Mouse (Mus musculus): ENCODE measurements around the gene Dlk1.

Gene Dlk1

DNA sequence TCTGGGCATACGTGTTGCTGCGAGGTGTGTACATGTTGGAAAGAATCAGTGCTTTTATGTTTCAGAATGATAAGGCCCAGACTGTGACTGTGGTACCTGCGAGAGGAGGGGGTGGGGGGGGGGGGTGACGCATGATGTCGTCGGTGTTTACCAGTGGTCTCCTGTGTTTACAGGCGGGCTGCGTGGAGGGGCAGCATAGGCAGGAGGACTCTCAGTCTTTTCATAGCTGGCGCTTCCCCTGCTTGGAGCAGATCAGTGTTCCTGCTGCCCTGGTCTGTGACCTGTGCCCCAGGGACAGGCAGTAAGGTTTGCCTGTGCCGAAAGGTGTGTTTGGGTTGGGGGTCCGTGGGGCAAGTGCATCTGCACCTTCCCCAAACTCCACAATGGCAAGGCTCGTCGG lies at the start of gene Dlk1:
Dlk1 (plus strand) TSS at position 232 of the 400 bp plus-strand sequence.
- no peak for DNase-seq (ENCODE audit: extremely low spot score)

DNA sequence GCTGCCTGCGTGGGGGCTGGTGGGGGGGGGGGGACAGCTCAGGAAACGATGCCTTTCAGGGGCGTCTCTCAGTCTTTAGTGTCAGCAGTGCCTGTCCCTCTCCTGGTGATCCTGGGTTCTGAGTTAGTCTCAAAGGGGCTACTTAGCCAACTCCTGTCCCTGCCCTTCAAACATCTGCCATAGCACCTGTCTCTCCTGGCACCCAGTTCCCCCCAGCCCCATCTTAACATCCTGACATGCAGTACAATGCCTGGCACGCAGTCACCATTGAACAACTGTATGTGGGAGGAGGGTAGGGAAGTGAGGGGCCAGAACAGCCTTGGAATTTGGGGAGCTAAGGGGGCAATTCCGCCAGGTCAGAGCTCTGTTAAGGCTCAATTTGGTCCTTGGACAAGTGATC lies 49.7 kb upstream of the Dlk1 start:
- DNase-seq (ENCODE audit: extremely low spot score) = no peak

DNA sequence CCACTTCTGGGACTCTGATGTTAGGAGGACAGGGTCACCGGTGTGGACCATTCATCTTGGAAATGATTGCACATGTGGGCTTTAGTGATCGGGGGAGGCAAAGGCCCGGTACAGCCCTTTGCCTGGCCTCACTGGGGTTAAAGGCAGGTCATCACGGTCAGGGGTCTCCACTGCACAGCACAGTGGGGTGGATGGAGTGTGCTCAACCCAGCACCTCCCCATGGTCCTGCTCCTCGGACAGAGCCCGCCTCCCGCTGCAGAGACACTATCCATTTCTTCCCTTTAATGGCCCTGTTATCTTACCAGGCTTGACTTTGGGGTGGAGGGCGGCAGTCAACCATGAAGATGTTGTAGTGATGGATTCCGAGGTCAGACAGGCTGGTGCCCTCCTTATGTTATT lies 48.9 kb upstream of the Dlk1 start:
- DNase-seq (ENCODE audit: extremely low spot score) = peak; percentile 69

DNA sequence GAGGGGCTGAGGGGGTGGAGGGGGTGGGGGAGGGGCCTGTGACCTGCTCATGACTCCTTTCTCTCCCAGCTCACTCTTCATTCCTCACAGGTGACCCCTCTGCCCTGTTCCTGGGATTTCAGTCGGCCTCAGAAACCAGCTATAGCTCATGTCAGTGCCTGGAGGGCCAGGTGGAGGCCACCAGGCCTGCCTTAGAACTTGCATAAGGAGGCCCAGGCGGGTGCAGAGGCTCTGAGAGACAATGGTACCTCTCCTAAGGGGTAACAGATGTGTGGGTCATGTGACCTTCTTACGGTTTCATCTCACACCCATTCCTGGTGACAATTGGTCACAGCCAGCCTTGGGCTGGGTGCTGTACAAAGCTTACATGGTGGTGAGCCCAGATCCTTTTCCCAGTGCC lies 46.6 kb upstream of the Dlk1 start:
- DNase-seq (ENCODE audit: extremely low spot score) = no peak

DNA sequence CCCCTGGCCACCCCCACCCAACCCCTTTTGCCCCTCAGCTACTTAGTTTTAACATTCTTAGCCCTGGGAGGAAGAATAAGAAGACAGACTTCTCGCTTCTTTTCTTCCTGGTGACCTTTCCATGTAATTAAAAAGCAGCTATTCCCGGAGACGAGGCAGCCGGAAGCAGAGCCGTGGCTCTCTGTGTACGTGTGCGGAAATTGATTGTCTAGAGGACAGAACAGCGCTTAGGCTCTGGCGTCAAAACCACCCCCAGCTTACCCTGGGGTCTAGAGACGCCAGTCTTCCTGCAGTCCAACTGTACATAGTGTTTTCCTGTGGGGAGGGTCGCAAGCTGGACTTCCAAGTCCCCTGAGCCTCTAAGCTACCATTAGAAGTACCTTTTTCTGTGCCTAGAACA lies 41.9 kb upstream of the Dlk1 start:
- no peak for DNase-seq (ENCODE audit: extremely low spot score)

DNA sequence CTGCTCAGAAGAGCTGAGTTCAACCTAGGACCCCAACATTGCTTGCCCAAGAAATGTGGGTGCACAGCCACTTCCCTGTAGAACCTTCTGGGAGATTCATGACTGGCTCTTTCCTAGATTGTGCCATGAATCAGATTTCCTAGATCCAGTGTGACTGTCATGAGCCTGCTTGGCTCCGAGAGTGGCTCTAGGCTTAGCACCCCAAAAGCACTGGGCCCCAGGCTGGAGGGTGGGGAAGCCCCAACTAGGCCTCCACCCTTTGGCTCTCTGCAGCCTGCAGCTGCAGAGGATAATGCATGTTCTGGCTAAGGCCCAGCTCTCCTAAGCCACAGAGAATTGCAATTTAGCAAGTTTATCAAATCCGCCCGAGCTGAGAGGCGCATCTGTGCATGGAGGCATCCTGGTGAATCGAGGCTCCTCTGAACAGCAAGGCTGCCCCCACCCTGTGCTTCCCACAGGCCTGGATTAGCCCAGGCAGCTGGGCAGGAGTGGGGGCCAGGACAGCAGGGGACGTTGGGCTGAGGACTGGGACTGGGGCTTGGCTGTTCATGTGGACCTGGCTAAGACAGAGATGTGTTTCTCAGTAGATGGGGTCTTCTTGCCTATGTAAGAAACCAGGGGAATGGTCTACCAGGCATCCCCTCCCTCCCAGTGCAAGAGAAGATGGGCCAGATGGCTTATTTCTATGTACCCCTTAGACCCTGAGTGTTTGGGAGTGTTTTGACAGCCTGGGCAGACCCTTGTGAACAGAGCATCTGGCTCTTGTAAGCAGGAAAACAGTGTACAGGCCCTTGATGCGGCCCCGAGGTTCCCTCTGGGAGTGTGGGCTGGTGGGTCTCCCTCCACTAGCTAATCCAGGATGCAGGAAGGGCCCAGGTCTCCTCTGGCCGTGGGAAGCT lies 41.2 kb upstream of the Dlk1 start:
- DNase-seq (ENCODE audit: extremely low spot score) = no peak

DNA sequence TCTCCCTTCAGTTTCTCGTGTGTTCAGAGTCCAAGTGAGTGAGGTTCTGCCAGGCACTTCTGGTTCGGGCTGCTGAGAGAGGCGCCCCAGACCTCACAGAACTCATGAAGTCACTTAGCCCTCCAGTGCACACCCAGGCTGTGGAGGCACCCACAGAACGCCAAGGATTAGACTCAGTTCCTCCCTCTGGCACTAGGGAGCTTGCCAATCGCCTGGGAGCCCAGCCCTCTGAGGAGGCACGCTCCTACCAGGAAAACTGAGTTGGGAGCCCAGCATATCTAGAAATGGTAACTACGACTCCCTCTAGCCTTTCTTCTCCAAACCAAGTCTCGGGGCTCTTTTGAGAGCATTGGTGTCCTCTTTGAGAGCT lies 40.6 kb upstream of the Dlk1 start:
- no peak for DNase-seq (ENCODE audit: extremely low spot score)

DNA sequence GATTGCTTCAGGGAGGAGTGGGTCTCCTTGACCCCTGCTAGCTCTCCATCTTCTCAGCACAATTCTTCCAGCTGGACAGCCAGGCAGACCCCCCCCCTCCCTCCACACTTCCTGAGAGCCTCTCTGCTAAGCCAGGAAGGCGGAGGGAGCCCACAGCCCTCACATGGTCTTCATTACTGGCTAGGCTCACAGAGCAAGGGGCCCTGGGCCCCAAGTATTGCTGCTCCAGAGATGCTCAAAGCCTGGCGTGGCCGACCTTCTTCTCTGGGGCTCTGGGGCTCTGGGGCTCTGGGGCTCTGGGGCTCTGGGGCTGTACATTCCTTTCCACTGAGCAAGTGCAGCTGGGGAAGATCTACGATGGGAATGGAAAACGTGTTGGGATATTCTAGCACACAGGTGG lies 39.9 kb upstream of the Dlk1 start:
- DNase-seq (ENCODE audit: extremely low spot score) = peak; percentile 54

DNA sequence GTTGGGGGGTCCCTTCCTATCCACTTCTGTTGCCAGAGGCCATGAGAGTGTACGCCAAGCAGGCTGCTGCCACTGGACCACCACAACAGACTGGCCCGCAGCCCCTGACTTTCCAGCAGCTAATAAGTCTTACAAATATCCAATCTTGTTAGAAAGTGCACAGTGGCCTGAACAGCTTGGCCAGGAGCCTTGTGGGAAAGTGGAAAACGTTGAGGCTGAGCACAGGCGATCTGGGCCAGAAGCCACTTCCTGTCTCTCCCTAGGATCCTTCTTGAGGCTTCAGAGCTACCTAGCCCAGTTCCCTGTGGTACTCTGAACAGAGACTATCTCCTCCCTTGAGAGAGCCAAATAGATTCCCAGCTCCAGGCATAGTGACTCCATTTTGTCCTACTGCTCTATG lies 39.3 kb upstream of the Dlk1 start:
- DNase-seq (ENCODE audit: extremely low spot score) = no peak

DNA sequence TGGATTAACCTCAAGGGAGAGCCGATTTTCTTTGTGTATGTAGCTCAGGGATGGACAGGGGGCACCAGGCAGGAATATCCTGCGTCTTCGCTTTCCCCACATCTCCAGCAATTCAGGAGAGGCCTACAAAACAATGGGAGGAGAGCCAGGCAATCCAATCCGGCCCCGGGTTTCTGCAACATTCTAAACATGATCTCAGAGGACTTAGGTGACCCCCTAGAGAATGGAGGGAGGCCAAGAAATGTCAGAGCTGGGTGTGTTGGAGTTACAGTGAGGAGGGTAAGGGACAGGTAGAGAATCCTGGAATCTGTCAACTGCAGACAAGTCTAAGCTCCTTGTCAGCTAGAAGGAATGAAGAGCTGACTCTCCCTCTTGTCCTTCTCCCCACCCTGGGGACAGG lies 35.9 kb upstream of the Dlk1 start:
- no peak for DNase-seq (ENCODE audit: extremely low spot score)

DNA sequence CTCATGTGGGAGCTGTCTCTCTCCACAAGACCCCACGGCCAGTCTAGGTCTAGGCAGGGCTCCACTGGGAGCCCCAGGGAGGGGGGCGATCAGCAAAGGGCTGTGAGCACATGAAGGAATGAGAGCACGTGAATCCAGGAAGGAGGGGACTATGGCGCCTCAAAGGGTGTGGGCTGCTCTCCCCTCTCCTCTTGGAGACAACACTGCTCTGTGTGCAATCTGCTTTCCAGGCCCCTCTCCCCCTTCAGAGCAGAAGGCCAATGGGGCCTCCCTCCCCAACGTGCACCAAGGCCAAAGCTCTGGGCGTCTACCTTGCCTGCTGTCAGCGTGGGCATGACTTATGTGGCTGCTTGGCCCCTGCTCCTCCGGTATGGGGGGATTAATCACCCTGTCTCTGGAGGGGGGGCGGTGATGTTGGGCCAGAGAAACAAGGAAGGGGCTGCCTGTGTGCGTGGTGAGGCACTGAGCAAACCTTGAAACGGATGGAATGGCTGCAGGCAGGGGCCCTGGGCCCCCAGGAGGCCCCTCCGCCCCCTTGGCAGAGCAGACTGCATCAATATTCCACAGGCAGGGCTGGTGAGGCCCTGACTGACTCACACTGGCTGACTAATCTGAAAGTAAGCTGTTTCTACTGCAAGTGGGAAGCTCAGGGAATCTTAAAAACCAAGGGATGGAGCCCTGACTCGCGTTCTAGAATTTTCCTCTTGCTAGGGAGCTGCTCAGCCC lies 35.0 kb upstream of the Dlk1 start:
- peak; percentile 58 for DNase-seq (ENCODE audit: extremely low spot score)

DNA sequence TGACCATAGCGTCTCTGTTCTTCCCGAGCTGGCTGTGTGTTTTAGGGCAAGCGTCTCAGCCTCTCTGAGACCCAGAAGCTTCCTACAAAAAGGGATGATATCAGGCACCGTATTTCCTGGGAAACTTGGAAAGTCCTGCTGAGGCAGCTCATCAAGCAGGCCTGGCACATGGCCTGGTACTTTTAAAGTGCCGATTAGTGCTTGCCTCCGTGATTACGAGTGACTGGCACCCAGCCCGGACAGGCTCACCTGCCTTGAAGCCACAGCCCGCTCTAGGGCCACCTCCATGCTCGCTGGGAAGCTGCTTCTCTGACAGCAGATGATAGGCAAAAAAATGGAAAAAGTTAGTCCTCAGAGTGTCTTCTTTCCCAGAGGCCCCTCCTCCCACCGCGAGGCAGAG lies 32.6 kb upstream of the Dlk1 start:
- no peak for DNase-seq (ENCODE audit: extremely low spot score)

DNA sequence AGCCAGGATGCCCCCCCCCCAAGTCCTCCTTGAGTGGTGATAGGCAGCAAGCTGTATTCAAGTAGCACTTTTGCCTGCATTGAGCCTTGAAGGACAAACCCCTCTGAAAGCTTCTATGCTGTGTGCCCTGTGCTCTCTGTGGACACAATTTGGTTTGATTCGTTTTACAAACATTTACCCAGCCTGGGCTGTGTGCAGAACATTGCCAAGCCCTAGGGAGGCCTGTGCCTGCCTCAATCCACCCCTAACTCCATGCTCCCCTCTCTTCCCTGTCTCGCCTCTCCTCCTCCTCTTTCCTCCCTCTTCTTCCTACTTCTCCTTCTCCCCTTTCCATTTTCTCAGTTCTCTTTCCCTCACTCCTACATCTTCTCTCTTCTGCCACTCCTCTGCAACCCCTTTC lies 29.5 kb upstream of the Dlk1 start:
- DNase-seq (ENCODE audit: extremely low spot score) = no peak

DNA sequence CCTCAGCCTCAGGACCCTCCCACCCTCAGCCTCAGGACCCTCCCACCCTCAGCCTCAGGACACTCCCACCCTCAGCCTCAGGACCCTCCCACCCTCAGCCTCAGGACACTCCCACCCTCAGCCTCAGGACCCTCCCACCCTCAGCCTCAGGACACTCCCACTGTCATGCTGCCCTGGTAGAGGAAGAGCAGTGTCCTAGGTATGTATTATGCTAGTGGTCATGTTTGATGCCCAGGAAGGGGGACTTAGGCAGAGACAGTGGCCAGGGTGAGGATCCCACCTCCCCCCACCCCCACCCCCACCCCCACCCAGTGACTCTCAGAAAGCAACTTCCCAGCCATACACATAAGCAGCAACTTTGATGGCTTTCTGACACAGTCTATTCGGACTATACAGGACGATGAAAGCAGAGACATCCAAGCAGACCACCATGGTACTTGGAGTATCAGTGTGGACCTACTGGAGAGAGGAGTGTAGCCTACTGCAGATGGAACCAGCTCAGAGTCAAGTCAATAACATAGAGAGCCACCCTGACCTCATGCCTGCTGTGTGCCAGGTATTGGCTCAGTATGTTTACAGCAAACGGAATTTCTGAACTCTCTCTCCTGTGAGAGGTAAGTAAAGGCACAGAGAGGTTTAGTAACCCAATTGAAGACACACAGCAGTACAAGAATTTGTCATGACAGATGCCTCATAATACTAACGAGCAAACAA lies 28.8 kb upstream of the Dlk1 start:
- no peak for DNase-seq (ENCODE audit: extremely low spot score)

DNA sequence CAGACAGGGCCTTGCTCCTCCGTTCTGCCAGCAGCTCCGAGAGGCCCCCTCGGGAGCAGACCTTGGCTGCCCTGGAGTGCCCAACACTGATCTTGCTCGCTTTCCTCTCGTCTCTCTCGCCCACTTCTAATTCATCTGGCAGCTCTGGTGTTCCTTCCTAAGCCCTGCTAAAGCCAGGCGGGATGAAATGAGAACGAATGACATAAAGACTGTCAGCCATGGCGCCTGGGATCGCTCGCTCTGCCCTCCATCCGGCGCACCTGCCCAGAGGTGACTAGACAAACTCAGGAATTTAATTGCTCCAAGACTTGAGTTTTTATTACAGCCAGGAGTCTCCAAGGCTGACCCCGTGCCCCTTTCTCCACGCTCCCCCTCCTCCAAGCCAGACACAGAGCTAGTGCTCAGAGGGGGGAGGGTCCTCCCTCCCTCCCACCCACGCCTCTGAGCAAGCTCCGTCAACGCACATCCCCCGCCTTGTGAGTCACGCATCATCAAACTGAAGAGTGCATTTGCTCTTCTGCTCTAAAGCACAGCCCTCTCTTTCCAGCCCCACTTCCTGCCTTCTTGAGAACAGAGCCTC lies 27.8 kb upstream of the Dlk1 start:
- DNase-seq (ENCODE audit: extremely low spot score) = no peak

DNA sequence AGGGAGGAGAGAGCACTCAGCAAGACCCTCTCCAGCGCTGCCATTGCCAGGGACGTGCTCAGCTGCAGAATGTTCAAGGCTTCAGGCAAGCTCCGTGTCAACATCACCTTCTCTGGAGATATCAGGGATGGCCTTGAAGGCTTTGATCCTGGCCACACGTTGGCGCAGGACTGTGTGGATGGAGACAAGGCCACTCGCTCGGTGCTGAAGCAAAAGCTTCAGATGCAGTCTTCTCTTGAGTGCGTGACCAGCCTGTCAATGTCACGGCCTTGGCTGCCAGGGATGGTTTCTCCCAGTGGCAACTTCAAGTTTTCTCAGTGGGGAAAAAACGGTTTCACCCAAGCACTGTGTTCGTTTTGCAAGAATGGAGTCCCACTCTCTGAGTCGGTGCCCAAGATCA lies 26.6 kb upstream of the Dlk1 start:
- DNase-seq (ENCODE audit: extremely low spot score) = no peak

DNA sequence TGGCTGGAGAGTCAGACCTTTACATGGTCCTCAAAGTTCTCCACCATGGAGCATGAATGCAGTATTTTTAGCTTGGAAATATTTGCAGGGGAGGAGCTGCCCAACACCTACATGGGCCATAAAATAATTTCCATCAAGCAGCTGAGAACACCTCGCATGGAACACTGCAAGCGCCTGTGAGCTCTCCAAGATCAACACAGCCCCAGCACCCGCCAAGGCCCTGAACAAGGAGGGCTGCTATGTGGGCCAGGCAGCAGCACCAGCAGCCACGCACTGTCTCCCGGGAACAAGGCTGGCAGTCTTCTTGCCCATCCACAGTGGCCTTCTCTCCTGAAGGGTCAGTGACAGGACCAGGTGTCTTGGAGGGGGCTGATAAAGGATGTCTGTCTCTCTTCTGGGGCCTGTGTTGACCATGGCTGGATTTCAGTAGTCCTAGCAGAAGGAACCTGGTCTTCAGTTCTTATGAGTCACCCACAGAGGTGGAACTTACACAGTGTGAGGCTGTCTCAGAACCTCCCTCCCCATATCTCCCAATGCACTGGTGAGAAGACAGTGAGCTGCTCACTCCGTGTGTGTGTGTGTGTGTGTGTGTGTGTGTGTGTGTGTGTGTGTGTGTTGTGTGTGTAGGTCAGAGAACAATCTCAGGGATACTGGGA lies 20.0 kb upstream of the Dlk1 start:
- no peak for DNase-seq (ENCODE audit: extremely low spot score)

DNA sequence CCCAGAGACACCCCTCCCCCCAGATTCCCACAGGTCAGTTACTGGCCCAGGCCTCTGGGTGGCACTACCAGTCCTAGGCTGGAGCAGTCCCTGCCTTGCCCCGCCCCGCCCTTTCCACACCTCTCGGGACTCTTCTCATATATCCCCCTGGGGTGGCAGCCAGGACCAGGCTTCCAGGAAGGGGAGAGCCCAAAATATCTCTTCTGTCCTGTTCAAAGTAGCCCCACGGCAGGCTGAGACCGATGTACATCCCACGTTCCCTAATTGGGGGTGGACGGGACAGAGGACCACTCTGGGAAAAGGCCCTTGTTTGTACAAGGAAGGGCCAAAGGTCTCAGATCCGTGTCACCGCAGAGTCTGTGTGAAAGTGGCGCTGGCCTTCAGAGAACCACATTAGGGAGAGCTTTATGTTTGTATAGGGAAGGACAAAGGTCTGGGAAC lies 16.2 kb upstream of the Dlk1 start:
- DNase-seq (ENCODE audit: extremely low spot score) = peak; percentile 86

DNA sequence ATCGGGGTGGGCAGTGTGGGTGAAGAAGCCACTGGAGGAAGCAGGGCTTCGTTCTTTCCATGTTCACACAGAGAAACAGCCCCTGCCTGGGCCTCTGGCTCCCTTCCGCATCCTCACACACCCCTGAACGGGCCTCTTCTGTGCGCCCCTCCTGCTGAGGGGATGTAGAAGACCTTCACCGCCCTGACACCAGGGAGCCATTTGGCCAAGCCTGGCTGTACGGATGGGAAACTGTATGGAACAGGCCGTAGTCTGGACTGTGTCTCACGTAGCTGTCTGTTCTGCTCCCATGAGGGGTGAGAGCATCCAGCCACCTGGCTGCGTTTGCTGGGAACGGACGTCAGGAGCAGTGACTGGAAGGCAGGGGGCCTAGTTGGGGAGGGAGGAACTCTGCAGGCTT lies 15.8 kb upstream of the Dlk1 start:
- no peak for DNase-seq (ENCODE audit: extremely low spot score)

DNA sequence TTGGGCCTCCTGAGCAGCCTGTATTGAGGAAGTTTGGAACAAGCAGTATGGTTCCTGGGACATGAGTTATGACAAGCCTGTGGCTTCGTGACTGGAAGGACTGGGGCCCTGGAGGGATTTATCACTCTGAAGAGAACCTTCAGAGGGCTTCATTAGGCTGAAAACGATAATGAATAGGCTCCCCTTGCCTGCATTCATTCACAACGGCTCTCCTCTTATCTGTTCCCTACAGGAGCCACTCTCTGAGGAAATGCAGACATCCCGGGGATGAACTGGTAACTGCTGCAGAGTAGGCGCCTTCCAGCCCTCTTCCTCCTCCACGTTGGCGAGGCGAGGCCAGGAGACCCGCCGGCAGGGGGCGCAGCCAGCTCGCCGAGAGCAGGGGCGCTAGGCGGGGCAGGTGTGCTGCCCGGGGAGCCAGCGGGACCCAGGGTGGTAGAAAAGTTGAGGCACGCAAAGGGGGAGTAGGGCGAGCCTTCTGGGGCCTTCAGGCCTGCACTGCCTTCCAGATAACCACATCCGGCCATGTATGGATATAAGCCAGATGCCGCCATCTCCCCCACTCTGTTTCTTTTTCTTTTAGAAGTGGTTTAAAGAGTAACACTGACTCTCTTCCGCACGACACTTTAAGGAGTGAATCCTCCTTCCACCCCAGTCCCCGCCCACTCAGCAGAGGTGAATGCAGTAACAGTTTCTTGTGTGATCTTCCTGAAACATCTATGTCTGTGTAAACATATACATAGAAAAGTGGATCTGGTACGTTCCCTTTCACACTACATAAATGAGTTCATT lies 14.9 kb upstream of the Dlk1 start:
- peak; percentile 87 for DNase-seq (ENCODE audit: extremely low spot score)

DNA sequence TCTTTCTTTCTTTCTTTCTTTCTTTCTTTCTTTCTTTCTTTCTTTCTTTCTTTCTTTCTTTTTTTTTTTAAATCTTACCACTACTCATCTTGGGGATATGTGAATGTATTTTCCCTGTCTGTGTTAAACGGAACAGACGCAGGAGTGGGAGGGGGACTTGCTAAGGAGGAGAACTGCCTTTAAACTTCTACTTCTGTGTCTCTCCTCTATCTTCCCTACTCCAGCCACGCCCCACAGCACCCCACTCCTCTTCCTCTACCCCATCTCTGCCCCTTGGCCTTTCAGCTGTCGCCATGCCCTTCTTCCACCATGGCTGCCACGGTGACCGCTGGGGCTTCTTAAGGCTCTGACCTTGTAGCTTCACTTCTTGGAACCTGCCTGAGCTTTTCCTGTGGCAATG lies 14.2 kb upstream of the Dlk1 start:
- DNase-seq (ENCODE audit: extremely low spot score) = no peak
